Mouse (Mus musculus) liver, embryonic 13.5 days (tissue): ENCODE measurements around the gene Ndufb6. TPM values are rescaled to one million over a fixed set of nuclear protein-coding genes. Genes with fewer than 3 reads are reported as not detected.

ENCODE experiments used
- ATAC-seq: fragments of 200-750 bp; cut with Nextera tagmentation; 2 replicates; pipeline ENCODE4 v1.8.0; 2017; ENCODE audit warnings: low read depth, mild to moderate bottlenecking, moderate number of reproducible peaks, moderate library complexity
- DNase-seq: peaks from one replicate; pipeline ENCODE4 v3.0.0; 2022
- H3K27ac ChIP-seq: fragments of 300-500 bp; sonication (generic); 2 replicates; pipeline ENCODE4 v1.5.1; 2015; ENCODE audit warnings: moderate library complexity, mild to moderate bottlenecking, inconsistent platforms
- H3K27me3 ChIP-seq: fragments of 300-500 bp; sonication (generic); 2 replicates; pipeline ENCODE4 v1.6.1; 2015; ENCODE audit warnings: mild to moderate bottlenecking, inconsistent platforms
- H3K36me3 ChIP-seq: fragments of 300-500 bp; sonication (generic); 2 replicates; pipeline ENCODE4 v1.6.1; 2015; ENCODE audit warnings: mild to moderate bottlenecking, inconsistent platforms
- H3K4me1 ChIP-seq: fragments of 300-500 bp; sonication (generic); replicated peaks from 2 replicates; pipeline ENCODE4 v1.6.1; 2015; ENCODE audit warnings: inconsistent platforms
- H3K4me2 ChIP-seq: fragments of 300-500 bp; sonication (generic); 2 replicates; pipeline ENCODE4 v1.6.1; 2015; ENCODE audit warnings: inconsistent platforms, mild to moderate bottlenecking, moderate library complexity
- H3K4me3 ChIP-seq: fragments of 300-500 bp; sonication (generic); replicated peaks from 2 replicates; pipeline ENCODE4 v1.5.1; 2015; ENCODE audit warnings: mild to moderate bottlenecking, inconsistent platforms
- H3K9ac ChIP-seq: fragments of 300-500 bp; sonication (generic); 2 replicates; pipeline ENCODE4 v1.6.1; 2015; ENCODE audit warnings: mild to moderate bottlenecking, inconsistent platforms
- H3K9me3 ChIP-seq: fragments of 300-500 bp; sonication (generic); replicated peaks from 2 replicates; pipeline ENCODE4 v1.6.1; 2016; ENCODE audit warnings: inconsistent platforms
- WGBS: fragments of 180-500 bp; shearing (Covaris S2); methylation state at CpG from one replicate; pipeline ENCODE4 v1.1.7; 2015; ENCODE audit not compliant: insufficient replicate concordance; 5-methylcytosine and 5-hydroxymethylcytosine counted together
- polyA plus RNA-seq: library from polyadenylated mRNA; unstranded; fragments of >200 nt; fragmentation: Nextera tagmentation; extraction: Ambion mirVana; gene quantifications from 2 replicates; pipeline ENCODE4 v1.2.1, GENCODE M21; 2015

Gene Ndufb6
- polyA plus RNA-seq, 1 experiment from 2014 or later, result 197 TPM

- ATAC-seq, result no peak
Measured at GRCm38 (mm10) chr4:40233062-40233664, 46.1 kb downstream of the Ndufb6 start.

GRCm38 (mm10) chr4:40229723-40230122 lies 49.5 kb downstream of the Ndufb6 start:
- ATAC-seq, result no peak
- no peaks in the 10 kb centered on the region for H3K36me3 ChIP-seq

More at GRCm38 (mm10) chr4:40233062-40233664, 46.1 kb downstream of the Ndufb6 start:
- Histone ChIP-seq H3K4me2 (no peak overlapping the region), H3K9ac (no peak overlapping the region), H3K27ac (no peak overlapping the region), H3K4me1 (no peaks in the 10 kb centered on the region), H3K4me3 (no peak overlapping the region), H3K9me3 (no peaks in the 10 kb centered on the region), H3K36me3 (peaks cover 3% of the 10 kb centered on the region; the same call in 1 of the 2 replicates), H3K27me3 (no peaks in the 10 kb centered on the region)
- DNase-seq, result no peak
- WGBS, result 63% methylated on average over 7 of the region's 7 CpGs

DNA sequence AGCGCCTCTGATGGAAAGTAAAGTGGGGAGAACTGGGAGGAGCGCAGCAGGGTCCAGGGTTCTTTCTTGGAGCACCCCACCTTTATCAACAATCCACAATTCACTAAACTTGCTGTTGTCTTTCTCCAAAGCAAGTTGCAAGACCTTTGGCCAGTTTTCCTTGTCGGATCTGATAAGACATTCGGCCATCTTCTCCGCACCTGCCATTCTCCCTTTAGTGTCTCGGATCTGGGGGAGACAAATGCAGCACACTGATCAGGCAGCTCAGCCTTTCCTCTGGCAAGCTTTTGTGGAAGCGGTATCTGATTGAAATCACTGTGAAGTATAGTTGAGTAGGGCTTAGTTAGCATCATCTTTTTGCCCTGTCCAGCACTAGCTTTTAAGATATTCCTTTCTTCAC lies 51.3 kb downstream of the Ndufb6 start:
- Histone ChIP-seq H3K9me3 (no peaks in the 10 kb centered on the region), H3K27ac (no peak overlapping the region), H3K36me3 (no peaks in the 10 kb centered on the region), H3K4me1 (no peaks in the 10 kb centered on the region), H3K9ac (no peak overlapping the region), H3K4me2 (no peak overlapping the region), H3K4me3 (no peak overlapping the region), H3K27me3 (no peaks in the 10 kb centered on the region)
- ATAC-seq, result no peak
- 71% methylated on average over 7 of the region's 7 CpGs for WGBS
- DNase-seq, result no peak

More at GRCm38 (mm10) chr4:40229723-40230122, 49.5 kb downstream of the Ndufb6 start:
- Histone ChIP-seq H3K9me3 (no peaks in the 10 kb centered on the region), H3K27ac (no peak overlapping the region), H3K27me3 (no peaks in the 10 kb centered on the region), H3K4me2 (no peak overlapping the region), H3K4me3 (no peak overlapping the region), H3K9ac (no peak overlapping the region), H3K4me1 (no peaks in the 10 kb centered on the region)
- DNase-seq, result no peak
- 80% methylated on average over 6 of the region's 6 CpGs for WGBS

- no peak overlapping the region for H3K9ac ChIP-seq
- H3K9me3 ChIP-seq, result no peaks in the 10 kb centered on the region
- no peak overlapping the region for H3K4me2 ChIP-seq
- ATAC-seq (no peak), DNase-seq (no peak)
- H3K4me1 ChIP-seq, result no peaks in the 10 kb centered on the region
- H3K27me3 ChIP-seq, result no peaks in the 10 kb centered on the region
- no peak overlapping the region for H3K27ac ChIP-seq
- WGBS, result 73% methylated on average over 11 of the region's 11 CpGs
- H3K36me3 ChIP-seq, result no peaks in the 10 kb centered on the region
- H3K4me3 ChIP-seq, result no peak overlapping the region
Measured at GRCm38 (mm10) chr4:40227131-40227530, 52.1 kb downstream of the Ndufb6 start.

DNA sequence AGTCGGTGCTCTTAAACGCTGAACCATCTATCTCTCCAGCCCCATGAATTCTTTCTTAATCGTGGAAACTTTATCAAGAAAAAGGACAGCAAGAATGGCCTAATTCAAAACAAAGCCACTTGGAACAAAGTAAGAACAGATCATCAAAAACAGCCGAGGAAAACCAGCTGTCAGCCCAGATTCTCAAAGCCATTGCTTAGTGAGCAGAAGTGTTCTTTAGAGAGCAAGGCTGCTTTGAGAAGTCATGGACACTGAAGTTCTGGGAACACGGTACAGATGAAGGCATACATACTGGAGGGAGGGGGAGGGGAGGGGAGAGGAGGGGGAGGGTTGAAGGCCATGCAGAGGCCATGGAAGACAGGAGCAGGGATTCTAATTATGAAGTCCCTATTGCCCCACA lies 53.1 kb downstream of the Ndufb6 start:
- no peak overlapping the region for H3K4me2 ChIP-seq
- DNase-seq (no peak), ATAC-seq (no peak)
- no peaks in the 10 kb centered on the region for H3K36me3 ChIP-seq
- WGBS, result 57% methylated on average over 5 of the region's 5 CpGs
- no peaks in the 10 kb centered on the region for H3K4me1 ChIP-seq
- H3K9ac ChIP-seq, result no peak overlapping the region
- H3K27ac ChIP-seq, result no peak overlapping the region
- no peak overlapping the region for H3K4me3 ChIP-seq
- no peaks in the 10 kb centered on the region for H3K27me3 ChIP-seq
- H3K9me3 ChIP-seq, result no peaks in the 10 kb centered on the region

DNA sequence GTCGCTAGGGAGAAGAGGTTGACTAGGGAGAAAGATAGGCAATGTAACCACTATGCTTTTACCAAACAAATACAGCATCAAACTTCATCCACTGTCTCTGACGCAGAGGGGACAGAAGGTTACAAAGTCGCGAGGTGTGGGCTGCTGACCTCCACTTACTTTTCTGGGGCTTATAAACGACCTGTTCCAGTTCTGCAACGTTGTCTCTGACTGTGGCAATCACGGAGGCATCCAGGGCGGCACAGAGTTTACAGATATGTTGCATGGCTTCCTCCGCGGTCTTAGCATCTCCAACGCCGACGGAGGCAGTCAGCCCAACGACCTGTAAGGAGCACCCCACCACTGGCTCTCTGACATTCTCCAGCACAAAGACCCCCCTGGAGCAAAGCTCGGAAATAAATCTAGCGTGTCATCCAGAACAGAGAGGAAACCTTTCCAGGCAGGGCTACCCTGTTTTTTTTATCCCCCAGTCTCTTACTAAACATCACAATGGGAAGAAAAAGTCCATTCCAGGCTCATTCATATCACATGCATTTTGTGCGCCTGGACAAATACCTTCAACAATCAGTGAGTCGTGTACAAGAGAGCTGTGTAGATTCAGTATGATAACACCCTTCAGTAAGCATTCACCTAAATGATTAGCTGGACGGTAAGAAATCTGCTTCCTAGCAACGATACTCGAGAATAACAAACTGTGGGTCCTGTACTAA lies 57.2 kb downstream of the Ndufb6 start:
- H3K9ac ChIP-seq, result no peak overlapping the region
- WGBS, result 45% methylated on average over 21 of the region's 21 CpGs
- no peak overlapping the region for H3K4me2 ChIP-seq
- H3K4me1 ChIP-seq, result no peaks in the 10 kb centered on the region
- H3K36me3 ChIP-seq, result no peaks in the 10 kb centered on the region
- DNase-seq, result no peak
- no peak for ATAC-seq
- no peaks in the 10 kb centered on the region for H3K27me3 ChIP-seq
- no peak overlapping the region for H3K4me3 ChIP-seq
- no peak overlapping the region for H3K27ac ChIP-seq
- H3K9me3 ChIP-seq, result no peaks in the 10 kb centered on the region

GRCm38 (mm10) chr4:40221004-40221760 lies 58.0 kb downstream of the Ndufb6 start:
- Histone ChIP-seq H3K9ac (no peak overlapping the region), H3K4me3 (no peak overlapping the region), H3K27ac (no peak overlapping the region), H3K4me1 (no peaks in the 10 kb centered on the region), H3K4me2 (peak overlapping the region; percentile 26), H3K27me3 (no peaks in the 10 kb centered on the region), H3K36me3 (no peaks in the 10 kb centered on the region), H3K9me3 (no peaks in the 10 kb centered on the region)
- DNase-seq, result no peak
- WGBS, result 28% methylated on average over 14 of the region's 14 CpGs
- ATAC-seq, result no peak

Other genes with a start within 250 kb of the Ndufb6 start
- gene Aco1, start 136.3 kb downstream of the Ndufb6 start, polyA plus RNA-seq, result 20.9 and 24.9 TPM in 2 replicates
- 2.8 and 3.6 TPM in 2 replicates for gene Ddx58, start 39.6 kb downstream of the Ndufb6 start, polyA plus RNA-seq
- 20.3 and 26.5 TPM in 2 replicates for gene Smim27, start 9.8 kb downstream of the Ndufb6 start, polyA plus RNA-seq
- 18.3 and 21.4 TPM in 2 replicates for gene Topors, start 9.6 kb downstream of the Ndufb6 start, polyA plus RNA-seq
- gene Tmem215, start 192.8 kb upstream of the Ndufb6 start, polyA plus RNA-seq, result 0.08 and 0.30 TPM in 2 replicates